Mouse (Mus musculus) thymus, postnatal 25 days (tissue): ENCODE data around the gene Lrig2.

Experiments
- DNase-seq: peaks from one replicate; pipeline ENCODE4 v3.0.0; 2022

Gene Lrig2

DNA sequence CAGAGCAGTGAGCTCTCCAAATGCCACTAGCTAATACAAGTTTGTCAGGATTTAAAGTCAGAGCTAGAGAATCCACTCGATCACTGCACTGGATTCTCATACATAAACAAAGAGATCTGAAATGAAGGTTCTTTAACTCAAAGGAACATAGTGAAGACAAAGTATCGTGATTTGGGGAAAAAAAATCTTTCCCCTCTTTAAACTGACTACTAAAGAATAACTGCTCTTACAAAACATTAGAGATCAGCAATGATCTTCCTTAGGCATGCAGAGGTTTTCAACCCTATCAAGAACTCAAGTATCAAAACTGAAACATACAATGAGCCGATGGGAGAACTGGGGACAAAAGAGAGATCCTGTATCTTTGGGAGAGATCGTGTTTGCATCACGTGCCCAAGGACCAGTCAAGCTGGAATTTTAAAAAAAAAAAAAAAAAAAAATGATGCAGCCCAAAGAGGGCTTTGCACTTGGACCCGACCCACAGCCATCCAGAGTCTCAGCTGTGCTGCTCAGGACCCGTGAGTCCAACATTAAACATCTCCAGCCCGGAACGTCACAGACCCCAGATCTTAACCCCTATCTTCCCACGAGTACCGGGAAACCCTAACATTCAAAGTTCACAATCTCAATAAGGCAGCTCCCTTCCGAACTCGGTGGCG lies 818 bp downstream of the Lrig2 start:
- no peak for DNase-seq

- DNase-seq, result no peak
Observed at GRCm38 (mm10) chr3:104501648-104502047, 10.1 kb downstream of the Lrig2 start.

DNA sequence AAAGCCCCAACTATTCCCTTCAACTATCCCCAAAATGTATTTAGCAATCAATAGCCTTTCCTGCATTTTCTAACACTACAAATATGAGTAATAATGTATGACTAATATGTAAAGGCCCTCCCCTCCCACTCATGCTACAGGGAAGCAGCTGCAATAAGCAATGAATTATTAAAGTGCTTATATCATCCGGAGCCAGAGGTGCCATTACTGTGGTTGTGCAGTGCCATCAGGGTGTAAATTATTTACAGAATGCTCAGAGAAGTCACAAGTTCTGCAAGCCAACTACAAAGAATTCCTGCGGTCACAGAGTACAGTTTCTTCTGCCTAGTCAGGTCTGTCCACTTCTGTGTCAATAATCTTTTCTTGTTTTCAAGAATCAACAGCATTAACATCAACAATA lies 10.8 kb downstream of the Lrig2 start:
- no peak for DNase-seq

DNA sequence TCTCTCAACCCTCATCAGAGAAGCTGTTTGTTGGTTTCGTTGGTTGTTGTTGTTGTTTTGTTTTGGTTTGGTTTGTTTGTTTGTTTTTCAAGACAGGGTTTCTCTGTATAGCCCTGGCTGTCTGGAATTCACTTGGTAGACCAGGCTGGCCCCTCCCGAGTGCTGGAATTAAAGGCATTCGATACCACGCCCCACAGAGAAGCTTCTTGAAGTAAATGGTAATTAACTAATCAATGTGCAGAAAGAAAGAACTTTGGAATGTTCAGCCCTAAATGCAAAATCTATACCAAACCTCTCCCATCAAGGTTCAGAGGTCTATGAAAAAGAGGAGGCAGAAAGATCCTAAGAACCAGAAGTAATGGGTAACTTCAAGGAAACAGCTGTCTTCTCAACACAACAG lies 15.5 kb downstream of the Lrig2 start:
- no peak for DNase-seq

DNA sequence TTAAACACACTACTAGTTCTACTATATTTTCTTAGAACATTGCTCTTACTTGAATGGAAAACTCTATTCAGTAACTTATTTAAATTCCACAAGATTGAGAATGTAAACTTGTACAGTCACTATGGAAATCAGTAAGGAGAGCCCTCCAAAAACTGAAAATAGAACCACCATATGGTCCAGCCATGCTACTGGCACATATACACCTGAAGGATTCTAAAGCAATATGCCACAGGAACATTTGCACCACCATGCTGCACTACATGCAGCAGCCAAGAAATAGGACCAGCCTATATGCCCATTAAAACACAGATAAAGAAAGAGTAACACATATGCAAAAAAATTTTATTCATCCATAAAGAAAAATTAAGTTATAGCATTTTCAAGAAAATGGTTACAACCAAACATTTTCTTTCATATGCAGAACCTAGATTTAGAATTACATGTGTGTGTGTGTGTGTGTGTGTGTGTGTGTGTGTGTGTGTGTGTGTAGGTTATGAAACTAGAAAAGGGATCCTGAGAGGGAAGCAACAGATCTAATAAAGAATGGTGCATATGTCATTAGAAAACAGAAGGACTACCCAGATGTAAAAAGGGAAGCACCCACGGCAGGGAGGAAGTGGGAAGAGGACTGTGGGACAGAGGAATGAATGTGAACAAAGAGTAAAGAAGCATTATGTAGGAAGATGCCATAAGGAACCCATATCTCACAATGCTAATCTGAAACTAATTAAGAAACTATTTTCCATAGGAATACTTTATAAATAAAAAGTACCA lies 30.6 kb downstream of the Lrig2 start:
- DNase-seq, result no peak

DNA sequence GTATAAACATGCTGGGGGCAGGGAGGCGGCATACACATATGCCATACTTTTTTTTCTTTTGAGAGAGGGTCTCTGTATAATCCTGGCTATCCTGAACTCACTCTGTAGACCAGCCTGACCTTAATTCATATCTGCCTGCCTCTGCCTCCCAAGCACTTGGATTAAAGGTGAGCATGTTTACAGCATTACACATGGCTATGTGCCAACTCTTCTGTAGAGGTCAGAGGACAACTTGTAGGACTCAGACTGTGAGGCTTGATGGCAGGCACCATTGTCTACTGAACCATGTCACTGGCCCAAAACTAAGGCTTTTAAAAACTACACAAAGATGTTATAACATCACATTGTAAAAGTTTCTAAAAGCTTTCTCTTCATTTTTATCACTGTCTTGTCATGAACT lies 33.7 kb downstream of the Lrig2 start:
- DNase-seq, result no peak

GRCm38 (mm10) chr3:104469421-104469820 lies 42.3 kb downstream of the Lrig2 start:
- no peak for DNase-seq

DNA sequence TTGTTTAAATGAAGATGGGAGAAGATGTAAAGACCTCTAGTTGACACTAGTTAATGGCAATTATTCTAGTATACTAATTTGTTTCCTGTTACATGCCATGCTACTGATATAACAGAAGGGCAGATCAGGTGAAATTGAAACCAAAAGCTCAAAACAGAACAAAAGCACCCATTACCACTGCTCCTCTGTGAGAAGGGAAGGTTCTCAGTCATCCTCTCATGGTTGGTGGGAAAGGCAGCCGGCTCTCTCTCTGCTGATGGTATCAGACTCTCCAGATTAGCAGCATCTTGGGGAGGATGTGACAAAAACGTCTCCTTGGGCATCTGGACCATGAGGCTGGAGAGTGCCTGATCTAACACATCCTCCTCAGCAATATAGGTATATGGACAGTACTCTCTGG lies 50.5 kb downstream of the Lrig2 start:
- DNase-seq, result no peak

DNA sequence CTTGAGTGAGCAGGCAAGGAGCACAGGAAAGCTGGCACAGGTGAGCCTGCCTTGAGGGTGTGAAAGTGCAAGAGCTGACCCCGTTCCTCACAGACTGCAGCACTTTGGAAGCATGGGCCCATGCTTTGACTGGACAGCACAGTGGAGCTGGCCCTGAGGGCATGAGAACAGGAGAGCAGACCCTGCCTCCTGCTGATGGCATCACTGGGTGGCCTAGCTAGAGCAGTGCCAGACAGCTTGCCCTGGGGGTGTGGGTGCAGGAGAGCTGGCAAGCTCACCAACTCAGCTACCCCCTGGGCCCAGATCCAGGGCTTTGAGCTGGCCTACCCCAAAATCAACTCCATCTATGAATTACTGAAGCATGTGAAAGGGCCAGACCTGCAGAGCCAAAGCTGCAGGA lies 53.1 kb downstream of the Lrig2 start:
- DNase-seq, result no peak

GRCm38 (mm10) chr3:104455506-104456275 lies 56.0 kb downstream of the Lrig2 start:
- DNase-seq, result no peak

DNA sequence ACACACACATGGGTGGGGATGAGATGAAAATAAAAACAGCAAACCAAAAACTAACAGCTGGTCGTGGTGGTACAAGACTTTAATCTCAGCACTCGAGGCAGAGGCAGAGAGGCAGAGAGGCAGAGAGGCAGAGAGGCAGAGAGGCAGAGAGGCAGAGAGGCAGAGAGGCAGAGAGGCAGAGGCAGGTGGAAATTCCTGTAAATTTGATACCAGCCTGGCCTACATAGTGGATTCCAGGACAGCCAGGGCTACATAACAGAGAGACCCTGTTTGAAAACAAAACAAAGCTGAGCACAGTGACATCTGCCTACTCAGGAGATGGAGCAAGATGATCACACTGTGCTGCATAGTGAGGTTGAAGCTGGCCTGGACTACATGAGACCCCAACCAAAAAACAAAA lies 64.5 kb downstream of the Lrig2 start:
- no peak for DNase-seq

DNA sequence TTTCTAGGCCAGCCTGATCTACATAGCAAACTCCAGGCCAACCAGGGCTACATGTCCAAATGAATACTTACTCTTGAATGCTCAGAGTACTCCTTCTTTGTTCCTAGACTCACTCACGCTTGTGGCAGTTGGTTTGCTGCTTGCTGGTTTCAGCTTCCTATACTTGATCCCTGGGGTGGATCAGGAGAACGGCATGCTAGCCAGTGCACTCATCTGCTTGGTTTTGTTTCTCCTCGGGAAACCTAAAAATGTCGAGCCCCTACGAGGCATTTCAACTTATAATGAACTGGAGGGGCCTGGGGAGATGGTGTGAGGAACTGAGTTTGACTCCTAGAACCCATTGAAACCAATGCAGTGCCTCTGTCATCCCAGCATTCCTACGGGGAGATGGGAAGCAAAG lies 65.0 kb downstream of the Lrig2 start:
- no peak for DNase-seq

- no peak for DNase-seq
Observed at GRCm38 (mm10) chr3:104445576-104445975, 66.1 kb downstream of the Lrig2 start.

GRCm38 (mm10) chr3:104444946-104445460 lies 66.7 kb downstream of the Lrig2 start:
- DNase-seq, result no peak

DNA sequence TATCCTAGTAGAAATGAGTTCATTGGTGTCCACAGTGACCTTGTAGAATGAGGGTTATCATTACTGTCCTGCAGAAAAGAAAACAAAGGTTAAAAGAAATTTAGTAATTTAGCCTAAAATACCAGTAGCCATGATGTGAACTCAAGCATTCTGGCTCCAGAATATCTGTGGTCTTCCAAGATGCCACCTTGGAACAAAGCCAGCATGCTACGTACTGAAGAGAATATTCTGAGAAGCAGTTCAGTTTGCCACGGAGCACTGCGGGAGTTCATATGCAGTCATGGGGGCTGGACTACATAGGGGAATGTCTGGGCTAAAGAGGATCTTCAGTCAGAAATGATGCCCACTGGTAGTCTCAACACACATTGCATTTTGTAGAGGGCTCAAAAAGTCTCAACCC lies 67.6 kb downstream of the Lrig2 start:
- DNase-seq, result no peak

DNA sequence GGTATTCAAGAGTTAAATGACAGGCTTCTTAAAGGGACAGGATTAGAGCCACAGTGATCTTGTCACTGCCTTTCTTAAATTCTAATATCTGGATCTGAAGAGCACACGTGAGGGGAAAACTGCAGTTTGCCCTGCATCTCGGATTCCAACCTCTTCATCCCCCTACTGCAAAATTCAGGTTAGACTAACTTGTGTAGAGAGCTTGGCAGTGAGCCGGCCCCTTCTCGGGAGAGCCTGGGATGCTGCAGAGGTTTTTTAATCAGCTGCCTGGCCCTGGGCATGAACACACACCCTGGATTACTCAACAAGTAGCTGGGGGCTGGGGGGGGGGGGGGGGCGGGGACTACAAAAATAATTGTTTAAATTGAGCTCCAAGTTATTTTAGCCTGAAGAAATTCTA lies 69.4 kb downstream of the Lrig2 start:
- DNase-seq, result no peak

- peak; percentile 95 for DNase-seq
Observed at GRCm38 (mm10) chr3:104441870-104442283, 69.8 kb downstream of the Lrig2 start.

- no peak for DNase-seq
Observed at GRCm38 (mm10) chr3:104441435-104441834, 70.3 kb downstream of the Lrig2 start.

- DNase-seq, result no peak
Observed at GRCm38 (mm10) chr3:104438777-104439176, 72.9 kb downstream of the Lrig2 start.

DNA sequence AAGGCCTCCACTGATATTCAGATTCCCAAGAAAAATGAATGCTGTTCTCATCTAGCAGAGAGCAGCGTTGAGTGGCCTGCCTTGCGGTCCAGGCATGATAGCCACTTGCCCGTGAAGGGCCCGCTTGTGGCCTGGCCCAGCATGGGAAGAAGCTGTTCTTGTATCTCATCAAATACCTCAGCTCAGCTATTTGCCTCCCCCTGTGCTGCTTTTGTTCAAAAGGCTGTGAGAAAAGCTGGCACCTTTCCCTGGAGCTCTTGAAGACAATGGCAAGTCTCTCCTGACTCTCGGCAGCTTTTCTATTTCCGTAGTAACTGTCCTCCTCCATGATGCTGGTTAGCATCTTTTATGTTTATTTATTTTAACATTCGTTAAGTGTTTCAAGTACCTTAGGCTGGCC lies 74.1 kb downstream of the Lrig2 start:
- no peak for DNase-seq

- no peak for DNase-seq
Observed at GRCm38 (mm10) chr3:104435947-104436346, 75.8 kb downstream of the Lrig2 start.

- peak; percentile 16 for DNase-seq
Observed at GRCm38 (mm10) chr3:104434246-104434696, 77.4 kb downstream of the Lrig2 start.

GRCm38 (mm10) chr3:104432651-104433050 lies 79.1 kb downstream of the Lrig2 start:
- DNase-seq, result no peak

DNA sequence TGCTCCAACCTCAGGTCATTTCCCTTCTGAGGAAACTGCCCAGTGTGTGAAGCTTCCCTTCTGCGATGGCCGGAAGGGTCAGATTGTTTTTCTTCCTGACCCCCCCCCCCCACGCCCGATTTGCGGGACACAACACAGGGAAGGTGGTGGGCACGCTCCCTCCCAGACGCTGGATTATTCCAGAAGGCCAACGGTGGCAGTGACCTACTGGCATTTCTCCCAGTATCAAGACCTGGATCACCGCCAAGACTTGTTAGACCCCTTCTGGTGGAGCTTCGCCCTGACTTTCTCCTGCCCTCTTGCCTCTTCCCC lies 79.9 kb downstream of the Lrig2 start:
- no peak for DNase-seq
